Mouse (Mus musculus) hindbrain, embryonic 11.5 days (tissue): ENCODE measurements around the gene Tlx2. TPM values are rescaled to one million over a fixed set of nuclear protein-coding genes. Genes with fewer than 3 reads are reported as not detected.
A peak's percentile ranks its signal among the peaks of the same experiment; 100 is the strongest.

Experiments
- ATAC-seq: fragments of 200-750 bp; cut with Nextera tagmentation; 2 replicates; pipeline ENCODE4 v1.8.0; 2017; ENCODE audit warnings: mild to moderate bottlenecking, moderate TSS enrichment, moderate library complexity; ENCODE audit not compliant: low FRiP score
- DNase-seq: peaks from one replicate; pipeline ENCODE4 v3.0.0-alpha.2; 2015; ENCODE audit warnings: low spot score
- H3K27ac ChIP-seq: fragments of 300-500 bp; sonication (generic); 2 replicates; pipeline ENCODE4 v1.5.1; 2014; ENCODE audit warnings: mild to moderate bottlenecking, low read depth, low read length
- H3K27me3 ChIP-seq: fragments of 300-500 bp; sonication (generic); 2 replicates; pipeline ENCODE4 v1.6.1; 2014; ENCODE audit warnings: mild to moderate bottlenecking, low read length, moderate library complexity, mixed read lengths; ENCODE audit not compliant: control insufficient read depth, insufficient read depth
- H3K36me3 ChIP-seq: fragments of 300-500 bp; sonication (generic); 2 replicates; pipeline ENCODE4 v1.6.1; 2014; ENCODE audit warnings: mild to moderate bottlenecking, low read length, moderate library complexity, mixed read lengths; ENCODE audit not compliant: control insufficient read depth, insufficient read depth
- H3K4me1 ChIP-seq: fragments of 300-500 bp; sonication (generic); replicated peaks from 2 replicates; pipeline ENCODE4 v1.6.1; 2014; ENCODE audit warnings: low read length, mixed read lengths; ENCODE audit not compliant: control insufficient read depth, insufficient read depth
- H3K4me2 ChIP-seq: fragments of 300-500 bp; sonication (generic); replicated peaks from 2 replicates; pipeline ENCODE4 v1.6.1; 2014; ENCODE audit warnings: mild to moderate bottlenecking, low read depth, low read length
- H3K4me3 ChIP-seq: fragments of 300-500 bp; sonication (generic); 2 replicates; pipeline ENCODE4 v1.5.1; 2014; ENCODE audit warnings: low read depth, low read length
- H3K9ac ChIP-seq: fragments of 300-500 bp; sonication (generic); 2 replicates; pipeline ENCODE4 v1.6.1; 2014; ENCODE audit warnings: low read depth, low read length
- H3K9me3 ChIP-seq: fragments of 300-500 bp; sonication (generic); 2 replicates; pipeline ENCODE4 v1.6.1; 2016; ENCODE audit warnings: low read length; ENCODE audit not compliant: control insufficient read depth
- WGBS: fragments of 180-500 bp; shearing (Covaris S2); extraction: QIAGEN DNeasy Blood & Tissue Kit; methylation state at CpG from one replicate; pipeline ENCODE4 v1.1.7; 2014; 5-methylcytosine and 5-hydroxymethylcytosine counted together
- polyA plus RNA-seq: library from polyadenylated mRNA; unstranded; fragments of >200 nt; fragmentation: Nextera tagmentation; extraction: Ambion mirVana; gene quantifications from 2 replicates; pipeline ENCODE4 v1.2.1, GENCODE M21; 2014

The Tlx2 gene
- polyA plus RNA-seq, 1 experiment from 2014 or later, result 5.2 TPM

DNA sequence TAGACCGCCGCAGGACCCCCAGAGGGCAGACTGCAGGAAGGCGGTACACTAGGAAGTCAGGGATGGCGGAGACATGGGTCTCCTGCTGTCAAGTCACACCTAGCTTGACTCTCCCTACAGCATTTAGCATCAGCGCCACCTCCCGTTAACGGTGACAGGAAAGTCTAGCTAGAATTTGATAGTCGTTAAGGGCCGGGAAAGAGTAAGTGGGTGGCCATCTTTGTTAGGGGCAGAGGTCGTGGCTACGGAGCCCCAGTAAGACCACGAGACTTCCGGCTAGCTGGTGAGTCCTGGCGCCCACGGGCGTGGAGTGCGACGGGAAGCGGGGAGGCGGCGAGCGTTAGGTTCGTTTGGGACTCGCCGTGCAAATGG lies 31.2 kb upstream of the Tlx2 start, which contains the start of the genes Ccdc142 and Gm42688:
Gene Ccdc142, plus strand, starts transcription at position 286 of the 372 bp plus-strand sequence.
Gene Gm42688, plus strand, starts transcription at position 302 of the 372 bp plus-strand sequence.
- Histone ChIP-seq H3K27me3 (no peaks in the 10 kb centered on the region), H3K4me1 (peaks cover 8% of the 10 kb centered on the region; the same call in 1 of the 2 replicates), H3K9ac (peak within 1 kb of the TSS; percentile 76), H3K36me3 (no peaks in the 10 kb centered on the region), H3K4me2 (peak within 1 kb of the TSS; percentile 96), H3K9me3 (no peaks in the 10 kb centered on the region), H3K27ac (peak within 1 kb of the TSS; percentile 64), H3K4me3 (peak within 1 kb of the TSS; percentile 56)
- peak; percentile 87 for ATAC-seq
- WGBS, result 1% methylated on average over 20 of the region's 25 CpGs
- DNase-seq, result peak; percentile 84

DNA sequence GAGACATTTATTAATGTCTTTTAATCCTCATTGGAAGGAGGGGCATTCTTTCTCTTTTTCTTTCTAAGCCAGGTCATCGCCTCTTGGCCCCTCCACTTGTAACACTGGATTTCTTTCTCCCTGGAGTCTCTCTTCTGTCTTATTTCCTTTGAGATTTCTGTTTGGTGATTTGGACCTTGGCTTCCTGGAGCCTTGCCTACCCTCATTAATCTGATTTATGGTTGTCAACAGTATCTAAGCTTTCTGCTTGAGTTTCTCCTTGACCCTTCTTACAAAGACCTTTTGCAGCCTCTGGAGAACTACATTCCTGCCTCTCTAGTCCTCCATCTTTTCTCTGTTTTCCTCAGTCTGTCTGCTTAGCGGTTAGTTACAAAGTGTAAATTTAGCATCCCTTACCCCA lies 28.3 kb upstream of the Tlx2 start:
- WGBS, result 86% methylated on average over 2 of the region's 2 CpGs
- H3K27me3 ChIP-seq, result no peaks in the 10 kb centered on the region; the same call in 1 of the 2 replicates
- H3K27ac ChIP-seq, result no peak overlapping the region
- H3K9ac ChIP-seq, result no peak overlapping the region
- H3K9me3 ChIP-seq, result no peaks in the 10 kb centered on the region
- H3K4me3 ChIP-seq, result no peak overlapping the region
- H3K36me3 ChIP-seq, result no peaks in the 10 kb centered on the region
- peaks cover 8% of the 10 kb centered on the region; the same call in 1 of the 2 replicates for H3K4me1 ChIP-seq
- no peak for DNase-seq
- no peak overlapping the region for H3K4me2 ChIP-seq
- ATAC-seq, result no peak

DNA sequence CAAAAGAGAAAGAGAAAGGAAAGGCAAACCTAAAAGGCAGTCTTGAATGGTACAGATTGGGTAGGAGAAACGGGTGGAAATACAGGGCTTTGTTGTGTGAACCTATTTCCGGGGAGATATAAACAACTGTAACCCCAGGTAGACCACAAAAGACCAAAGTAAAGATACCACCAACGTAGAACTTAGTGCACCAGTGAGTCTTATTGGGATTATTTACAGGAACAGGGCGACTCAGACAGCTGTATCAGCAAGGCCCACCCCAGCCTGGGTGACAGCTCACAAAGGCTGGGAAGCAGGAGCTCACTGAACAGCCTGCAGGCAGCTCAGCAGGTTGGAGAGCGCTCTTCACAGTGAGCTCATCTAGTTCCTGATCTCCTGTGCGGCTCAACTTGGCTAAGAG lies 25.9 kb upstream of the Tlx2 start:
- ATAC-seq, result no peak
- WGBS, result 44% methylated on average over 6 of the region's 6 CpGs
- no peaks in the 10 kb centered on the region; the same call in 1 of the 2 replicates for H3K27me3 ChIP-seq

DNA sequence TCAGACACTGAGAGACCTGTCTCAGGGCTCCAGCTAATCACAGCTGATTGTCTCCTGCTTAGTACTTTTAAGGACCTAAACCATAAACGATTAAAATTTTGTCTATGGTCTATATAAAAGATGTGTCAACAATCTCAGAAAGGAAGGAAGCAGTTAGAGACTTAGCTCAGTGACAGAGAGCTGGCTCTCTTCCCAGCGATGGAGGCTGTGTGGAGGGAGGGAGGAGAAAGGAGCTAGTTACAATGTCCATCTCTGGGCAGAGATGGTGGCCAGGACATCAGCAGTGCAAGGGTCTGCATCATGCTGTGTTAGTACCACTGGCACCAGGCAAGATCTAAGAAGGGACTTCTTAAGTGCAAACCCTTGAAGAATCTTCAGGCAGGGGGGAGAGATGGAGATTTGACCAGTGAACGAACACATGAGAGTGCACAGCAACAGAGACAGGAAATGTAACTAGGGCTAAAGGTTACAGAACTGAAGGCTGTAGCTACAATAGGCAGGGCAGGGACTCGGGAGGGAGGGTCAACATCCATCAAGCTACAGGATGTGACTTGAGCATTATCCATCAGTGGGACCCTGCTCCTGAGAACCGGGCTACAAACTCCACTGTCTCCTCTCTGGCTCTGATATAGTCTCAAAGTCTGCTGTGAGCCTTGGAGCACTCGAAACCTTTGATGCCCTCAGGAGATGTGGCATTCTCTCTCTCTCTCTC lies 22.5 kb upstream of the Tlx2 start:
- WGBS, result 48% methylated on average over 6 of the region's 6 CpGs
- no peak for ATAC-seq
- no peak overlapping the region for H3K9ac ChIP-seq

More for the DNA sequence above, 25.9 kb upstream of the Tlx2 start:
- no peaks in the 10 kb centered on the region for H3K9me3 ChIP-seq
- no peak for DNase-seq
- H3K27ac ChIP-seq, result no peak overlapping the region
- H3K4me3 ChIP-seq, result no peak overlapping the region
- H3K36me3 ChIP-seq, result no peaks in the 10 kb centered on the region
- no peaks in the 10 kb centered on the region for H3K4me1 ChIP-seq
- no peak overlapping the region for H3K4me2 ChIP-seq
- no peak overlapping the region for H3K9ac ChIP-seq

DNA sequence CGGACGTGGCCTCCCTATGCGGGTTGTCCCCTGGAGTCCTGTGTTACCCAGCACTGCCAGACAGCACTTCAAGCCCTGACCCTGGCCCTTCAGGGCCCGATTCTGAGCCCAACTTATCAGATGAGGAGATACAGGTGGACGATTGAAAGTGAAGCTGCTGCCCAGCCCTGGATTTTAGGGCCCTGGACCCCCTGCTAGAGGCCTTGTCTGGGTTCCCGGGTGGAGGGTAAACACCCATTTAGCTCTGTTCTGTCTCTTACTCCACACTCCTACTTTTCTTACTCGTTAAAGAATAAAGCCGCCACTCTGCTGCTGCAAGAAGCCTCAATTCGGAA lies 17.8 kb upstream of the Tlx2 start:
- no peaks in the 10 kb centered on the region for H3K9me3 ChIP-seq
- no peak overlapping the region for H3K9ac ChIP-seq
- 5% methylated on average over 9 of the region's 9 CpGs for WGBS
- peaks cover 4% of the 10 kb centered on the region; the same call in 1 of the 2 replicates for H3K4me1 ChIP-seq
- no peaks in the 10 kb centered on the region for H3K36me3 ChIP-seq
- ATAC-seq, result no peak
- DNase-seq, result no peak
- no peak overlapping the region for H3K27ac ChIP-seq
- H3K27me3 ChIP-seq, result peaks cover 63% of the 10 kb centered on the region
- H3K4me2 ChIP-seq, result no peak overlapping the region
- H3K4me3 ChIP-seq, result peak overlapping the region; percentile 23

More for the DNA sequence above, 22.5 kb upstream of the Tlx2 start:
- no peak overlapping the region for H3K27ac ChIP-seq
- H3K4me2 ChIP-seq, result no peak overlapping the region
- H3K4me1 ChIP-seq, result peaks cover under 1% of the 10 kb centered on the region; the same call in 1 of the 2 replicates
- H3K27me3 ChIP-seq, result peaks cover 21% of the 10 kb centered on the region
- no peaks in the 10 kb centered on the region for H3K9me3 ChIP-seq
- no peak overlapping the region for H3K4me3 ChIP-seq
- no peaks in the 10 kb centered on the region for H3K36me3 ChIP-seq
- DNase-seq, result no peak

DNA sequence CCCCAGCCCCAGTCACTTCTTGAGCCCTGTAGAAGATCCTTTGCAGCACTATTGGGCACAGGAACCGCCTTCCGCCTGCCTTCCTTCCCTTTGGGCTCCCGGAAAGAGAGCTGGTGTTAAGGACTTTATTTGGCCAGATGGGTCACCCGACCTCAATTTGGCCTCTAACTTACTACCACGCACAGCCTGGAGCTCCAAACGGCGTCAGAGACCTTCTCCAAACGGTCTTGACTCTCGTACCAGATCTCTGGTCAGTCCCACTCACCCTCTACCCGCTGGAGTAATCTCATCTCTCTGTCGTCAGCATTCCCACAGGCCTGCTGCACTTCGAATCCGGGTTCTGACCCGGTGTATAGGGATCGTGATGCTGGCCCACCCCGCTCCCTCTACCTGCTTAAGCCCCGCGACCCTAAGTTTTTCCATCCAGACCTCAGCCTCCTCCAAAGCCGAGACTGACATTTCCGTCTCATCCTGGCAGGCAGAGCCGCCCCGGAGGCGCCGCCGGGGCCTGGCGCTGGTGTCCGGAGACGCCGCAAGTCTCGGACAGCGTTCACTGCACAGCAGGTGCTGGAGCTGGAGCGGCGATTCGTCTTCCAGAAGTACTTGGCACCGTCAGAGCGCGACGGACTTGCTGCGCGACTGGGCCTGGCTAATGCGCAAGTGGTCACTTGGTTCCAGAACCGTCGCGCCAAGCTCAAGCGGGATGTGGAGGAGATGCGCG lies 17.3 kb upstream of the Tlx2 start:
- Histone ChIP-seq H3K27ac (no peak overlapping the region), H3K4me1 (peaks cover 4% of the 10 kb centered on the region; the same call in 1 of the 2 replicates), H3K27me3 (peaks cover 68% of the 10 kb centered on the region), H3K4me3 (peak overlapping the region; percentile 23), H3K9ac (no peak overlapping the region), H3K4me2 (peak overlapping the region; percentile 37), H3K36me3 (no peaks in the 10 kb centered on the region), H3K9me3 (no peaks in the 10 kb centered on the region)
- WGBS, result 2% methylated on average over 47 of the region's 47 CpGs
- ATAC-seq (no peak), DNase-seq (peak; percentile 56)

DNA sequence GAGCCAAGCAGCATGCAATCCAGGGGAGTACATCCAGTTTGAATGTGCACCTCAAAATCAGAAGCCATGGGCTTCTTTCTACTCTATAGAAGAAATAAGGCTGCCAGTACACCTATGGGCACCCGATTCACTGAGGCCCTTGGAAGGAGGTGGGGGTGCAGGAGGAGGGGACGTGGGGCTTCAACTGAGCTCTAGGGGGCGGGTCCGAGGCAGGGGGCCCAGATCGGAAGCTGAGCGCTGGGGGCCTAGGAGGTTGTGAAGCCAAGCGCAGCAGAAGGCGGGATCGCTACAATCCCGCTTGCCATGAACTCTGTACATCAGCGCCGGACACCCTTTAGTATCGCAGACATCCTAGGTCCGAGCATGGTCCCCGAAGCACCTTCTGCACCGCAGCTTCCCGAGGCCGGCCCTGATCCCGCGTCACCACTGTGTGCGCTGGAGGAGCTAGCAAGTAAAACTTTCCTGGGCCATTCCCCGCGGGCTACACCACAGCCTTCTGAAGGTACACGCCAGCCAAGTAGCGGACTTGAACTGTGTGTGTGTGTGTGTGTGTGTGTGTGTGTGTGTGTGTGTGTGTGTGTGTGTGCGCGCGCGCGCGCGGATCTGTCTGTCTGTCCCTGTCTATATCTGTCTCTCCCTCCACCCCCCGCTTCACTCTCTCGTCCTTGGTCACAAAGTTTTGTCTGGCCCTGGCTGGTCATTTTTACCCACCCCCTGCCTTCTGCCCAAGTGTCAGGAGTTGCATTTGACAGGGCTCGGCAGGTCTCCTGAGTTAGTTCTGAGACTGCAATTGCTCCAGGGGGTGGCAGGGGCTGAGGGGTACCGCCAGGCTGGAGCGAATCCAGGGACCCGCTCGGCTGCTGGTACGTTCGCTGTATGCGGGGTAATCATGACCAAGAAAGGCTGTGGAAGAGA lies 16.3 kb upstream of the Tlx2 start, which contains the start of gene Lbx2:
Gene Lbx2, plus strand, starts transcription at position 247 of the 915 bp plus-strand sequence.
- no peaks in the 10 kb centered on the region for H3K36me3 ChIP-seq
- peaks cover 70% of the 10 kb centered on the region for H3K27me3 ChIP-seq
- no peak within 1 kb of the TSS; the same call in 1 of the 2 replicates for H3K4me2 ChIP-seq
- peaks cover 4% of the 10 kb centered on the region; the same call in 1 of the 2 replicates for H3K4me1 ChIP-seq
- WGBS, result 3% methylated on average over 28 of the region's 42 CpGs
- no peaks in the 10 kb centered on the region for H3K9me3 ChIP-seq
- H3K27ac ChIP-seq, result no peak within 1 kb of the TSS
- ATAC-seq (no peak), DNase-seq (no peak)
- no peak within 1 kb of the TSS for H3K9ac ChIP-seq
- H3K4me3 ChIP-seq, result no peak within 1 kb of the TSS; the same call in 1 of the 2 replicates

DNA sequence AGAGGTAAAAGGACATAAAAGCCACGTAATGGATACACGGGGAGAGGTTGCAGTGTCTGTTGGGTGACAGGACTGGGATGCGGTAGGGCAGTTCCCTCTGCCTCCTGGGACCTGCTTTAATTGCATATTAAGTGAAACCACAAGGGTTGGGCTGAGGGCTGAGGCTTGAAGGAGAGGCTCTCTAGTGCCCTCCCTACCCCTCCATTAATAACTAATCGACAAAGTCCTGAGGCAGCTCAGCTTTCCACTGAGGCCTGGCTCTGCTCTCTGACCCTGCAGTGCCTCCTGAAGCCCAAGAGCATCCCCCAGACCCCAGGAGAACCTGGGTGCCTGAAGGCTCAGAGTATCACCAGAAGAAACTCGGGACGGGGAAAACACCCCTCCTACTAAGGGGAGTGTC lies 14.4 kb upstream of the Tlx2 start:
- Histone ChIP-seq H3K36me3 (no peaks in the 10 kb centered on the region), H3K4me3 (no peak overlapping the region), H3K4me2 (no peak overlapping the region), H3K9me3 (no peaks in the 10 kb centered on the region), H3K9ac (no peak overlapping the region), H3K27me3 (peaks cover 65% of the 10 kb centered on the region), H3K4me1 (peaks cover 4% of the 10 kb centered on the region; the same call in 1 of the 2 replicates), H3K27ac (no peak overlapping the region)
- ATAC-seq, result 0 out of 2 replicates have a peak, but pooled peaks have one; percentile 13
- no peak for DNase-seq
- 6% methylated on average over 6 of the region's 6 CpGs for WGBS
